Mouse (Mus musculus): Measurements from ENCODE around the gene Ednrb. TPM values are rescaled to one million over a fixed set of nuclear protein-coding genes. Genes with fewer than 3 reads are reported as not detected.

Ednrb gene
- 0.20 and 0.71 TPM in 2 replicates for total RNA-seq (2015)
- total RNA-seq (2017) = 0.30 TPM in 1 of 2 replicates, not detected in the other

DNA sequence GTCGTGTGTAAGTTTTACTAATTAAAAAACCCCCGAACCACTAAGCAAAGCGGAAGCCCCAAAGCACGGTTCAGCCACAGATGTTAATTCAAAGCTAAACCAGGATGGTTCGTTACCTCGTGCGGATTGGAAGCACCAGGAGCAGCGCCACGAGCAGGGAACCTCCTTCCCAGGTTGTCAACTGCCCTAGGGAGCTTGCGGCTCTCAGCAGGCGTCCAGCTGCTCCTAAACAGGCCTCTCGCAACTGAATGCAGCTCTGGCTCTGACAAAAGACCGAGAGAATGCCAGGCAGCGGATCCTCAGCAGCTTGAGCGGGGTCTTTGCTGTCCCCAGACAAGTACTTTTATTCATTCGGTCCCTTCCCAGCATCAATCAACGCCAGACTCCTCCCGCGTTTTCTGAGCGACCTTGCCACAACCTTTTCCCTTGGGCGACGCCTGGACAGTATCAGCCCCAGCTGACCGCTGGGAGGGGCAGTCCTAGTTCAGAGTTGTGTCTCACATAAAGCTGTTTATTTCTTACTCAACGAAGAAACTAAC lies at the start of gene Ednrb:
Gene Ednrb, minus strand, starts transcription at position 392 of the 539 bp plus-strand sequence.
- ATAC-seq (replicated peaks; ENCODE audit: poor library complexity) = peak; percentile 59

DNA sequence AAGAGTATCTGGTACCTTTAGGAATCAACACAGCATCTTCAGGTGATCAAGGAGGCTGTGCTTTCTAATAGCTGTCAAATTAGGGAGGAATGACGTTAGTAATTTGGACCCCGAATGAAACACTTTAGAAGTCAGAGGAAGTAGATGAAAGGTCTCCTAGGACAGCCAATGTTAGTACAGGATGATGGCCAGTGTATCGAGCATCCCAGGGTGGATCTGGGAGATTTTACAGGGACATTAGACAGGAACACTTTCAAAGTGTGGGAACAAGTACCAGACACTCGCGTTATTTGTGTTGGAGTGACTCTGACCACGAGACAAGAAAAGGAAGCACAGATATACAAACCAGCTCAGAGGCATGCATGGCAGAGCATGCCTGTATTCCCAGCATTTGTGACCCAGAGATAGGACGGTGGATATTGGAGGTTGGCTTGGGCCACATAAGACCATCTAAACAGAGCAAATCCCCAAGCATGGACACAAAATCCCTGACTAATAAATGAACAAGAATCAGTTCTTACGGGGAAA lies 48.3 kb upstream of the Ednrb start:
- ATAC-seq (replicated peaks; ENCODE audit: poor library complexity) = no peak

DNA sequence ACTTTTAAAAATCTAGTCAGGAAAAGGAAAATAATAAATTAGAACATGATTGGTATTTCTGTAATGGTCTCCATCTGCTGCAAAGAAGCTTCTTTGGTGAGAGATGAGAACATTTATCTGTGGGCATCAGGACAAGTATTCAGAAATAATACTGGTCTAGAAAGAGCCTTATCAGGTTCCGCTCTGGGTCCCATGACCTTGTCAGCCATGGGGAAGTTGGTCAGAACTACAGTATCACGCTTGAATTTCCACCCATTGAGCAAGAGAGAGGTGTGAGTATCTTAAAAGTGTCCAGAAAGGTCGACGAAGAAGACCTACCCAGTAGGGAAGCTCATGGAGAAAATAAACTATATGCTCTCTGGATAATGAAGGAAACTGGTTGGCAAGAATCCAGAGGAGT lies 46.6 kb upstream of the Ednrb start:
- peak; percentile 95 for ATAC-seq (replicated peaks; ENCODE audit: poor library complexity)

DNA sequence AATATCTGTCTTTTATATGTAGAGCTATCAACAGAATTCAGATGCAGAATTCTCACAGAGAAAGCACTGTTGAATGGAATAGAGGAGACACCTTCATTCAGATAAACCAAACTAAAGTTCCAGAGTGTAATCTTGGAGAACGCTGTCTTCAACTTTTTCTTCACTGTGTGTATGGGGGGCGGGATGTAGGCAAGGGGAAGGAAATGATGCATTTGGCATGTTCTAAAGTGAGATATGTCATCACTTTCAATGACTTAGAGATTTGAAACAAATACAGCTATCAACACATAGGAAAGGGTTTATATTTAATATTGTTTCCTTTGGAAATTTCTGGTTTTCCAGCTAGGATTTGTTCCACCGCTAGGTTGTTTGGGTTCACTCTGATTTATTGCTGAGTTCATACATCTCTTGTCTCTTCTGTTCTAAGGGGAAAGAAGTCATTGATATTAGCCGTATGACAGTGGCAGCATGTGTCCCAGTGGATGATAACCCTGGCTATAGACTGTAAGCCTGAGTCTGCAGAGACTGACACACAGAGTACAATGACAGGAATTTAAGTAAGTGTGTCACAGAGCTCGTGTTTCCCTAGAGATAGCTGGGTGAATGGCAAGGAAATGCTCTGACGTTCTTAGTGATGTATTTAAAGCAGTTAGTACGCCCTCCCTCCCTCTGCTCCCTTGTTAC lies 40.8 kb upstream of the Ednrb start:
- peak; percentile 64; the same call in 1 of the 2 replicates for ATAC-seq (replicated peaks; ENCODE audit: poor library complexity)

DNA sequence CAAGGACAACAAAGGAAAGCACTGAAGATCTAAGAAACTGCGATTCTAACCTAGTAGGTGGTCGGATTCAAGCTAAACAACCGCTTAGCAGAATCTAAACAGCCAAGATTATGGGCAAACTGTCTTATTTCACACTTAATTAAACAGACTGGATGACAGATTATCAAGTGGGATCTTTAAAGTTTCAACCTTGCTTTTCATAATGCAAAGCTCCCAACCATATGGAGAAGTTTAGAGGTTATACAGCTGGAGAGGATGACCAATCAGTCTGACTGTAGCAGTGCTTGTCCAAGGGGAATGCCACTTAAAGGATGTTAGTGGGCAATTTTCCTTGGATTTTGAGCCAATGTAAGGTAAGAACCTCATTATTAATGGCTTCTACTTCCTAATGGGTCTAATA lies 38.7 kb upstream of the Ednrb start:
- no peak for ATAC-seq (replicated peaks; ENCODE audit: poor library complexity)

DNA sequence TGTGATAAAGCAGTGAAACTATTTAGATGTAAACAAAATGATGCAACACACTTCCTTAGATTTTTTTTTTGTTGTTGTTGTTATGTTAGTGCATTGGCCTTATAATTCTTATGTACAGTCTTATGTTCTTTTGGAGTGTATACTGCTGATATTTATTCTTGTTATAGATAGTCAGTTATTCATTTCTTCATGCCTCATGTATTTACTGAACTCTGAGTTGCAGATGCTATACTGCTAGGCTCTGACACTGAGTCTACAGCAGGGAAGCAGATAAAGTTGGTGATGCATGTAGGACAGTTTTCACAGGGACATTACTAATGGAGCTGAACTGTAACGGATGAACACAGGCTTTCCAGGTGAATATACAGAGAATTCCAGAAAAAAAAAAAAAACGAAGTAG lies 32.9 kb upstream of the Ednrb start:
- no peak for ATAC-seq (replicated peaks; ENCODE audit: poor library complexity)

DNA sequence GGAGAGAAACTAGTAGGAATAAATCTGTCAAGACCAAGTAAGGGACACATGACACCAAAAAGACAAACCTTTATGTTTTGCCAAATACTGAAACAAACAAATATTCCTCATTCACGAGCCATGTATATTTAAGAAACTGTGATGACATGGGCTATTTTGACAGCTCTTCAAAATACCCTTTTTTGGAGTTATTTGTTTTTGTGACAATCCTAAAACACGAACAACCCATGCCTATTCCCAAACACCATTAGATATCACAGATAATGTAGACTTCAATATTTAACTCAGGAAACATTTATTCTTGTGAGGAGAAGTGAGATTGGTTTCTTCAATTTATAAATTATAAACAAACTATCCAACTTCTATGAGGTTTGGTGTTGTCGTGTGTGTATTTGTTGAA lies 32.4 kb upstream of the Ednrb start:
- no peak for ATAC-seq (replicated peaks; ENCODE audit: poor library complexity)

DNA sequence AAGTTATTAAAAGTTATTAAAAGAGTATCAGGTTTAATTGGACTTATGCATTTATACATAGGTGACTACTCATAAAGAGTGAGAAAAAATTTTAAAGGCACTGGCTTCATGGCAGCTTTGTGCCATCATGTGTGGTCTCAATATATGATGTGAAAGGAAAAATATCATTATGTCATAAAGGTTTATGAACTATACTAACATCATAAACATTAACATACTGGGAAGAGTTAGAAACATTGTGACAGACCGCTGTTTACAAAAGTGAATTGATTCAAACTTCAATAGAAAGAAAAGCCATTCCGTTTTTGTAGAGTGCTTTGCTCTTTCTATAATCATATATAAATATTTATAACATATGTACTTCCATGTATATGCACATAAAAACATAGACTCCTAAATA lies 22.4 kb upstream of the Ednrb start:
- ATAC-seq (replicated peaks; ENCODE audit: poor library complexity) = no peak

DNA sequence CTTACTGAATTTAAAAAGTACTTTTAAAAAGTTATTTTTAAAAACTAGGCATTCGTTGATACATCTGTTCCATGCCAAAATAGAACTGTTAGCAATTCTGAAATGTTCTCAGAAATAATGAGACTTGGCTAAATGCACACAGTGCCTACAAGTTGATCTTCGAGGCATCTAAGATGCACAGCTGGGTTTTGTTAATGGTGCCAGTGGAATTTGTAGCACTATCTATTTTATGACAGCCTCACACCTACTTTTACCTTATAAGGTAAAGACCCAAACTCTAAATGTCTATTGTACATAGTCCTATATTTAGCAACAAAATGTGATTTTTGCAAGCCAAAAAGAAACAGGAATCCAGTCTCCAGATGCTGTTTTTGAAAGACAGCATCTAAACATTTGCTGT lies 21.0 kb upstream of the Ednrb start:
- no peak for ATAC-seq (replicated peaks; ENCODE audit: poor library complexity)

DNA sequence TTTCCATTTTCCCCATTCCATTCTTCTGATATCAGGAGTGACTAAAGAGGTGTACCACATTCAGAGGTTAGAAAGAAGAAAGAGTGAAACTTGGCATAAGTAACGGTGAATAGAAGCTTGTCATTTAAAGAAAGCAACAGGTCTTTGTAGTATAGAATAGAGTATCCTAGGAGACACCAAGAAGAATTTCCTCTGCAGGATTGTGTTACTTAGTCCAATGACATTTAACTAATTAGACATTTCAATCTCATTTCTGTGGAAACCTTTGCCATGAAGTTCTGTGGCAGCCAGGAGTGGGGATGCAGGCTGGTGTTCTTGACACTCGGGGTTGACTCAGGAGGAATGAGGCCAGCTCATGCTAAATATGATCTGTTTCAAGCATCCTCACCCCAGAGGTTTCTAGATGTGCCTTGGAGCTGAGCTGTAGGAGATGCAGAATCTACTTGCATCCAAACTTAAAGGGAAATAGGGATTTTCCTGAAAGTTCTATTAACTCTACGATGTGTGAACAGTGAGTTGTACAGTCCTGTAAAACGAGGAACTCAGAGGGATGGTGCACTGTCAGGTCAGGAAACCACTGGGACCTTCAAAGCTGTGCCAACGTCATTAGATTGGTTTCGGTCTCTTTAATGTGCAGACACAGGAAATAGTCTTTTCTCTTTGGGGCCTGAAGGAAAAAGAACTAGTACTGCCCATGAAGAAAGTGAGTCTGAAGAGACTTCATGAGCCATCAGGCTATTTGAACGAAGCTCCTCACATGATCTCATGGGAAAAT lies 6.1 kb upstream of the Ednrb start:
- ATAC-seq (replicated peaks; ENCODE audit: poor library complexity) = peak; percentile 93

DNA sequence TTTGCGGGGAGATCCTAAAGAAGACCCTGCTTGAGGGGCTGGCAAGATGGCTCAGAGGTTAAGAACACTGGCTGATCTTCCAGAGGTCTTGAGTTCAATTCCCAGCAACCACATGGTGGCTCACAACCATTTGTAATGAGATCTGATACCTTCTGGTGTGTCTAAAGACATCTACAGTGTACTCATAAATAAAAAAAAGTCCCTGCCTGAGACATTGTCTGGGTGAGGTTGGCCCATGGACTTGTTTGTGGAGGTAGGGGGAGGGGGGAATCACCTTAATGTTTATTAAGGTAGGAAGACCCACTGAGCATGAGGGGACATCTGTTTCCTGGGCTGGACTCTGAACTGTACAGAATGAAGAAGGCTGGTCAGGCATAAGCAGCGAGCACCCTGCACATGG lies 1.5 kb upstream of the Ednrb start:
- no peak for ATAC-seq (replicated peaks; ENCODE audit: poor library complexity)

DNA sequence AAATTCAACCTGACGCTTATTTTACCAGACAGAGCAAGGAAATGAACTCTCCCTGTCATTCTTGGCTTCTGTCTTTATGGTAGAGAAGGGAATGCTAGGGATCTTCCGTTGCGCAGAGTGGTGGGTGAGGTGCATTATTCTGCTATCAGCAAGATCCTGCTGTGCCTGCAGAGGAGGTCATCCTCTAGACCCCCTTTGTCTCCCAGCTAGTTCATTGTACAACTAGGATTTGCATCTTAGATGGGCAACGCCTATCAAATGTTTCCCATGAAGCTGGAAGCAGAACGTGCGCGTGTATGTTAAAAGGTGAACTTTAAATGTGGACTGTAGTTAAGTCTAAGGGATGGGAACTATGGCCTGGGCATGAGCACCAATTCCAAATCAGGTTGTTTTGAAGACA lies 742 bp upstream of the Ednrb start:
- ATAC-seq (replicated peaks; ENCODE audit: poor library complexity) = no peak

DNA sequence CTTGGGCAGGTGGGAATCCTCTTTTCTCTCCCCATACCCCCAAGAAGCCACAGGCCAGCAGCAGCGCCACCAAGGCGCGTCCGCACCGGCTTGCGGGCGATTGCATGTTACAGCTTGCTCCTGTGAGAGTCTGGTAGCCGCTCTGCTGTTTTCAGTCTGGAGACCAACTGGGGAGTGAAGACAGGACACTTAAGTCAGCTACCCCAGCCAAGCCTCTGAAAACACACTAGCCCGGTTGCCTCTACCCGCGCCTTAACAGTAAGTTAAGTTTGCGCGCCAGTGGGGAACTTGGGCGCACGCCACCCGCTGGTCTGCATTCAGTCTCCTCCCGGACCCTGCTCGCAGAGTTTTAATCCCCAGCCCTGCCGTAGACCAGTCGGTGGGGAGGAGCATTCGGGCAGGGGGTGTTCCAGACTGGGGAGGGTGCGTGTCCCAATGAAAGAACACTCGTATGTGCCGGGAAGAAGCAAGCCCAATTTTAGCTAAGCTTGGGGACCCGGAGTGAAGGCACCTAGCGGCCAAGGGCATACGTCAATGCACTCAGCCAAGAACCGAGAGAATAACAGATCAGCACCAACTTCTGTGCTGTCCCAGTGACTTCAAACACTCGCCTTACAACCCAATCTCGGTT lies 716 bp downstream of the Ednrb start:
- peak; percentile 69 for ATAC-seq (replicated peaks; ENCODE audit: poor library complexity)

DNA sequence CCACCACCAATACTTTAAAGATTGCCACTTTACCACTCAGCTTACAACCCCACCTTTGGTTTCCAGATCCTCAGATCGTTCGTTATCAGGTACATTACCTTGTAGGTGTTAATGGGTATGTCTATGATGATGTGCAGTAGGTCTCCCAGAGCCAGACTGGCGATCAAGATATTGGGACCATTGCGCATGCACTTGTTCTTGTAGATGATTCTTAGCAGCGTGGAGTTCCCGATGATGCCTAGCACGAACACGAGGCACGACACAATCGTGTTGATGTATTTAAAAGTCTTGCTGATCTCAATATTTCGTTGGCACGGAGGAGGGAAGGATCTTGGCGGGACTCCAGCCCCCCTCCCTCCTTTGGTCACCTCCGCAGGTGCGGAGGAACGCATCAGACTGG lies 1.3 kb downstream of the Ednrb start:
- ATAC-seq (replicated peaks; ENCODE audit: poor library complexity) = no peak

DNA sequence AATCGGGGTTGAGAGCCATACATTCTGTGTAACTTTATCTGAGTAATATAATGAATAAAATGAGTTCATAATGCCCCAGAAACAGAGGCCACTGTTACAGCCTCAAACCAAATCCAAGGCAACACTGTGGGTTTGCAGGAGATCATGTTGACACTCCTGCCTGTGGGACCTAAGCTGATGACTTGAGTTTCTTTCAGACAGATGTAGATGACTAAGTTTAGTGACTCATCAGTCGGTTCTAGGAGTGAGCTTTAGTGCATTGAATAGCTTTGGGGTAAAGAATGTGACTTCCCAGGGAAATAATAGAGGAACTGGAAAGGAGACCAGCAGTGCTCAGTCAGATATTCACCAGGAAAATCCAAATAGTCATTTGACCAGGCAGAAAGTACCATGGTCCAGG lies 3.8 kb downstream of the Ednrb start:
- no peak for ATAC-seq (replicated peaks; ENCODE audit: poor library complexity)

DNA sequence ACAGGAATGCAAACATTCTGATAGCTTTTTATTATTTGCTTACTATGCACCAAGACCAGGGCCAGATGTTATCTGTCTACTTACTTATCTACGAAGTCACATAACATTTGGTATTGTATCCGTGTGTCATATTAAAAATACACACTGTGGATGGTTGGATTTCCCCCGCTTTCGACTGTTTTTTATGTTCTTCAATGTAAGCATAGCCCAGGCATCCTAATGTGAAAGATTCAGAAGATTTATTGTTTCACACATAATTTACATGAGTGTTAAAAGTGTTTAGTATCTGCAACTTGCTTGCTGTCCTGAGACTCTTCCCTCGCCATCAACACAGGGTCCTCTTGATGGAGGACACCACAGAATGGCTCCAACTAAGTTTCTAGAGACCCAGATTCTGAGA lies 5.3 kb downstream of the Ednrb start:
- ATAC-seq (replicated peaks; ENCODE audit: poor library complexity) = no peak

DNA sequence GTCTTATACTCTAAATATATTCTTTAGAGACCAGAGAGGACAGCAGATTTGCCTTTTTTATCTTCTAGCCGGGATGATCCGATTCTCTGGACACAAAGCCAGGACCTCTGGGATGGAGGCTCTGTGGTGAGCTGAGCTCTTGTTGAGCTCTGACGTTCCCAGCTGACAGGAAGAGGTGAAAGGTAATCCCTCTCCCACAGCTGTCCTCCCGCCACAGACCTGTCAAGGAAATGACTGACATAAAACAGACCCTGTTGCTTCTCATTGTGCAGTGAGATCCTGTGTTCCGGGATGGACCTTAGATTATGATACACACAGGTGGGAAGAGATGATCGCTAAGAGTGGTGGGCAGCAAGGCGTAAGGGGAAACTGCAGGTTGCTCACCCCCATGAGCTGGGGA lies 9.6 kb downstream of the Ednrb start:
- no peak for ATAC-seq (replicated peaks; ENCODE audit: poor library complexity)

DNA sequence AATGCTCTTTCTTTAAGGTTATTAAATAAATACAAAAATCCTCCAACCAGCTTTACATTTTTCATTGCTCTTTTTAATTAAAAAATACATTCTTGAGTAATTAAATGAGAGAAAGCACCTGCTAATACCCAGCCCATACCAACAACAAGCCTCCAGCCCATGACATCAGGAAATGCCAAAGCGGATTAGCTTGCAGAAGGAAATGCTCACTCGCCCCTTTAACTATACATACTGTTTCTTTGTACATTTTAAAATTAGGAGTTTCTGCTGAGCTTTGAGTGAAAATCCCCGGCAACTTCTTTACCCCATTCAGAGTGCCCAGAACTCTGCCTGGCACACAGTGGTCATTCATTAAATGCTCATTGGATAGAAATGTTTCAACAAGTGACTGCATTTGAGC lies 10.1 kb downstream of the Ednrb start:
- no peak for ATAC-seq (replicated peaks; ENCODE audit: poor library complexity)

DNA sequence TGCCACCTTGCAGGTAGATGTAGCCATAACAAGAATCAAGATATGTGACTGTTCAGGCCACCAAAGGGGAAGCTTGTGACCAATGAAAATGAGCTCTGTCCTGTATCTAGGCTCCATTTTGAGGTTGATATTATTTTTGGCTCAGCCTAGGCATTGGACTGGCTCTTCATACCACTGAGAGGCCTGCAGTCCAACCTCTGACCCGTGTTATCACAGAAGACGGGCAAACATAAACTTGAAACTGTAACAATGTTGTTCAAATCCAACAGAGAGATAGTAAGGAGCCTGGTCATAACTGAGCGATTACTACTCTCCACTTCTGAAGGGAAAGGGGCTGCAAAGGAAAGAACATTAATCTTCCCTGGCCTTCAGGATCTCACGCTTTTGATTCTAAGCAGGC lies 11.7 kb downstream of the Ednrb start:
- no peak for ATAC-seq (replicated peaks; ENCODE audit: poor library complexity)

DNA sequence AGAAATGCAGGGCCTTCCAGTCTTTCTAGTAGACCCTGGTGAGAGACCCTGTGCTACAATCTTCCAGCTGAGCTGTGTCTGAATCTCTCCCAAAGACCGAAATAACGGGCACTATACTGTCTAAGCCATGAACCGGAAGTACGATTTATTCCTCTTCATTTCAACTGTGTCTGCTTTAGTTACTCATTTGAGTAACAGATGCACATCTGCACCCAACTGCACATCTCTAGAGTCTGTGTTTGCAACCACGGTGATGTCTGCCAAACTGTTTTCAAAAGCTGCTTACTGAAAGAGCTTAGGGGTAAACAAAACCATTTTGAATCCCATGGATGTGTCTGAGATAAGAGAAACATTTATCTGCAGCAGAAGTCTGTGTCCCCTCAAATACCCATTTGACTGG lies 13.2 kb downstream of the Ednrb start:
- no peak for ATAC-seq (replicated peaks; ENCODE audit: poor library complexity)

DNA sequence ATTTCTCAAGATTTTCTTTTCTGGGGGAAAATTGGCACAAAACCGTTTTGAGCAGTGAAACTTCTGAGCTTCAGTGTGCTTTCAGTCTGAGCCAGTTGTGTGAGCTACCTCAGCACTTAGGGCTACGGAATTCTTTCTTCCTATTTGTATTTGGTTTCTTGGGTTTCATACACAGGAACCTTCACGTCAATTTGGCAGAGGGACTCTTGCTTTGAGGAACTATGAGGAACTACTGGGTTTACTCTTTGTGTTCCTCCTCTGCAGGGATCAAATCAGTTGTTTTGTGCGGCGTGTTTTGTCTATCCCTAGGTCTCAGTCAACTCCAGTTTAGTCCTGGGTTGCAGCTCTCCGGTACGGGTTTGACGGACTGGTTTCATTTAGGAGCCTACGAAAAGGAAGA lies 17.9 kb downstream of the Ednrb start:
- ATAC-seq (replicated peaks; ENCODE audit: poor library complexity) = peak; percentile 66

DNA sequence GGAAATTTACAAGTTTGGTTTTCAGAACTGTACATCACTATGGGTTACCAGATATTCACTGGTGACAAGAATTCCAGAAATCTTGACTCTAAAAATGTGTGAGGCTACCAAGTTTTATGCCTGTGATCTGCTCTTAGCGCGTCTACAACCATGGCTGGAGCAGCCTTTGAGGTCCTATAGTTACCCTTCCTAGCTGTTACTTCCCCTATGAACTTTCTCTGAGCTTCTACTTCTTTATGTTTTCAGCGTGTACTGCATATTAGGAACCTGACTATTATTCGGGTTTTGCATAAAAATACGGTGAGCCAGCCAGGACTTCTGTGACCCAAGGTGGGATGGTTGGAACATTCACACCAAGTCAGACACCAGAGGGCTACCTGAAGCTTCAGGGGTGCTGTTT lies 18.3 kb downstream of the Ednrb start:
- peak; percentile 48; the same call in 1 of the 2 replicates for ATAC-seq (replicated peaks; ENCODE audit: poor library complexity)
